Mouse (Mus musculus): ENCODE data around the gene Acbd5. TPM values are rescaled to one million over a fixed set of nuclear protein-coding genes. Genes with fewer than 3 reads are reported as not detected.

The Acbd5 gene
- polyA plus RNA-seq, 1 experiment from 2014 or later = 24.3 TPM

DNA sequence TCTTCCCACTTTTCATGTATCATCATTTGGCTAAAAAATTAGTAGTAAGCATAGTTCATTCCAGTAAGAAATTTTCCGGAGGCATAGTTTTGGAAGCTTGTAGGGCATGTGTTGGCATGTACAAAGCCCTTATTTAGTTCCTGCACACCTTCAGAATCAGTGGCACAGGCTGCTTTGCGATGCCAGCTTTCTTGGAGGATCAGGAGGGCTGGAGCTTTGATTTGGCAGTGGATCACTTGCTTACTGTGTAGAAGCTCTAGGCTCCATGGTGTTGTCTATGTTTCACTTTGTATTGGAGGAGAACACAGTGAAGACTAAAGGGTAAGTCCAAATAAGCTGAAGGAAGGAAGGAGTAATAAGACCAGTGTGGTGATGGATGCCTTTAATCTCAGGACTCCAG is 2.5 kb downstream of the Acbd5 start:
- no peak overlapping the region for H3K27ac ChIP-seq (replicated peaks)
- 93% methylated on average over 2 of the region's 2 CpGs for WGBS
- no peak for ATAC-seq (ENCODE audit: extremely low read depth, insufficient number of reproducible peaks, low FRiP score, low TSS enrichment)
- H3K27me3 ChIP-seq (replicated peaks) = no peaks in the 10 kb centered on the region
- H3K36me3 ChIP-seq = peaks cover 8% of the 10 kb centered on the region; the same call in 1 of the 2 replicates
- peaks cover 8% of the 10 kb centered on the region for H3K4me1 ChIP-seq
- H3K4me2 ChIP-seq = no peak overlapping the region
- H3K9ac ChIP-seq = no peak overlapping the region
- H3K4me3 ChIP-seq = no peak overlapping the region
- H3K9me3 ChIP-seq = no peaks in the 10 kb centered on the region

DNA sequence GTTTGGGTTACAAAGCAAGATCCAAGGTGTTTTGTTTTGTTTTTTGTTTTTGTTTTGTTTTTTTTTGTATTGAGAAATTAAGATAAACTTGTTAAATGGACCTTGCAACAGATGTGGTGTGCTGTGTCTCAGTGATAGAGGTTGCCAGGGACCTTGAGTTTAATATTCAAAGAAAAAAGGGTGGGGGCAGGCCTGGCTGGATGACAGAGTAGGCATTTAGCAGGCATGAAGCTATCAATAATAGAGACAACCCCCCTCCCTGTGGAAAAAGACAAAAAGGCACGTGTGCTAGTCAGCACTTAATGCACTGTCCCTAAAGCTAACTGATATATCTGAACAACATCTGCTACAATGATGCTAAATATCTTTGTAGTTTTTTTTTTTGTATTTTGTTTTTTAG is 3.4 kb downstream of the Acbd5 start:
- H3K9ac ChIP-seq = no peak overlapping the region
- peaks cover 8% of the 10 kb centered on the region for H3K4me1 ChIP-seq
- ATAC-seq (ENCODE audit: extremely low read depth, insufficient number of reproducible peaks, low FRiP score, low TSS enrichment) = no peak
- 71% methylated on average over 1 of the region's 1 CpGs for WGBS
- H3K27ac ChIP-seq (replicated peaks) = no peak overlapping the region
- peaks cover 14% of the 10 kb centered on the region for H3K36me3 ChIP-seq
- H3K4me2 ChIP-seq = no peak overlapping the region
- no peaks in the 10 kb centered on the region for H3K27me3 ChIP-seq (replicated peaks)
- no peak overlapping the region for H3K4me3 ChIP-seq
- no peaks in the 10 kb centered on the region for H3K9me3 ChIP-seq

DNA sequence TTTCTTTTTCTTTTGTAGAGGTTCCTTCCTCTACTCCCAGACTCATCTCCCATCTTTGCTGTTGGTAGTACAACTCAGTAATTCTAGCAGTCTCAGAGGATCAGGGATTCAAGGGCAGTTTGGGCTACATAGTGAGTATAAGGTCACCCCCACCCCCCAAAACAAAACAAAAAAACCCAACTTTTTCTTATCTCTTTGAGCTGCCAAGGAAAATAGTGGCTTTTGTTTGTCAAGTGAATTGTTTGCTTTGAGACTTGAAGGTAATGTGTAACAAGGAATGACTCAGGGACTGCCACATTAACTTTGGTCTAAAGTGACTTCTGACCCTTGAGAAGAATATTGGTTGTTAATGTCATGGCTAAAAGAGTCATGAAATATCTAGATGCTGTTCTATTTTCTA is 7.9 kb downstream of the Acbd5 start:
- no peaks in the 10 kb centered on the region for H3K27me3 ChIP-seq (replicated peaks)
- H3K27ac ChIP-seq (replicated peaks) = no peak overlapping the region
- no peaks in the 10 kb centered on the region for H3K4me1 ChIP-seq
- H3K4me3 ChIP-seq = no peak overlapping the region
- H3K9me3 ChIP-seq = no peaks in the 10 kb centered on the region; the same call in 1 of the 2 replicates
- ATAC-seq (ENCODE audit: extremely low read depth, insufficient number of reproducible peaks, low FRiP score, low TSS enrichment) = no peak
- peaks cover 52% of the 10 kb centered on the region for H3K36me3 ChIP-seq
- no peak overlapping the region for H3K9ac ChIP-seq
- H3K4me2 ChIP-seq = no peak overlapping the region

GRCm38 (mm10) chr2:23076783-23077182 is 8.8 kb downstream of the Acbd5 start:
- Histone ChIP-seq H3K4me3 (no peak overlapping the region), H3K9ac (no peak overlapping the region), H3K9me3 (no peaks in the 10 kb centered on the region; the same call in 1 of the 2 replicates), H3K27me3 (replicated peaks) (no peaks in the 10 kb centered on the region), H3K36me3 (peaks cover 61% of the 10 kb centered on the region), H3K4me2 (no peak overlapping the region), H3K4me1 (no peaks in the 10 kb centered on the region), H3K27ac (replicated peaks) (no peak overlapping the region)
- no peak for ATAC-seq (ENCODE audit: extremely low read depth, insufficient number of reproducible peaks, low FRiP score, low TSS enrichment)

DNA sequence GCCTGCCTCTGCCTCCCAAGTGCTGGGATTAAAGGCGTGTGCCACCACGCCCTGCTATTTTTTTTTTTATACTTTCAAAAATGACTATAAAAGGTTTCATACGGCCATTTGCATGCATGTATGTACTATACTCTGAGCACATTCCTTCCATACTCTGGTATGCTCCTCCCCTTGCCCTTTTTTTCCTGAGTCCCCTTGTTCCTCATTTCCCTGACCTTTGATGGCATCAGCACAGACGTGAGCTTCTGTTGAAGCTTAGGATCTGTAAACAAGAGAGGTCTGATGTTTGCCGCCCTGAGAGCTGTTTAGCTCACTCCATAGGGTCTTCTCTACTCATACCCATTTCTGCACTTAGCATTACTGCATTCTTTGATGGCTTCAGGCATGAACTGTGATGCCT is 9.7 kb downstream of the Acbd5 start:
- Histone ChIP-seq H3K4me3 (no peak overlapping the region), H3K27me3 (replicated peaks) (no peaks in the 10 kb centered on the region), H3K4me1 (no peaks in the 10 kb centered on the region), H3K4me2 (no peak overlapping the region), H3K9ac (no peak overlapping the region), H3K27ac (replicated peaks) (no peak overlapping the region), H3K36me3 (peaks cover 66% of the 10 kb centered on the region), H3K9me3 (no peaks in the 10 kb centered on the region; the same call in 1 of the 2 replicates)
- 84% methylated on average over 5 of the region's 5 CpGs for WGBS
- no peak for ATAC-seq (ENCODE audit: extremely low read depth, insufficient number of reproducible peaks, low FRiP score, low TSS enrichment)

DNA sequence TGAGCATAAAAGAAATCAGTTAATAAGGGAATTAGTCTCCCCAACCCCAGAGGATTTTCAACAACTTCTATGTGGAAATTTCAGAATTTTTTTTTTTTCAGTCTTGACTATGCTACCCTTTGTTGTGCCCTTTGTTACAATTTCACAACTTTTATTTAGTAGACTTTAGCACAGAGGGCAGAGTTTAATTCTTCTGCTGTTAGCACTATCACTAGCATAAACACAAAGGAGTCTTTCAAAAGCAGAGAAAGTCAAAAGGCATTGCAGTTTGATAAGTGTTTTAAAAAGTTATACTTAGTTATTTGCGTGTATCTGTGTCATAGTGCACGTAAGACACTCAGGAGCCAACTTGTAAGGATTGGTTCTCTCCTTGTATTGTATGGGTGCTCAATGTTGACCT is 10.6 kb downstream of the Acbd5 start:
- no peak overlapping the region for H3K4me3 ChIP-seq
- H3K9ac ChIP-seq = no peak overlapping the region
- H3K27me3 ChIP-seq (replicated peaks) = no peaks in the 10 kb centered on the region
- peaks cover 72% of the 10 kb centered on the region for H3K36me3 ChIP-seq
- H3K4me1 ChIP-seq = no peaks in the 10 kb centered on the region
- H3K4me2 ChIP-seq = no peak overlapping the region
- 91% methylated on average over 2 of the region's 2 CpGs for WGBS
- H3K9me3 ChIP-seq = no peaks in the 10 kb centered on the region; the same call in 1 of the 2 replicates
- no peak overlapping the region for H3K27ac ChIP-seq (replicated peaks)
- ATAC-seq (ENCODE audit: extremely low read depth, insufficient number of reproducible peaks, low FRiP score, low TSS enrichment) = no peak

GRCm38 (mm10) chr2:23084540-23084939 is 16.6 kb downstream of the Acbd5 start:
- Histone ChIP-seq H3K36me3 (peaks cover 84% of the 10 kb centered on the region), H3K4me1 (no peaks in the 10 kb centered on the region), H3K27me3 (replicated peaks) (no peaks in the 10 kb centered on the region), H3K4me2 (no peak overlapping the region), H3K9me3 (no peaks in the 10 kb centered on the region), H3K4me3 (no peak overlapping the region), H3K9ac (no peak overlapping the region), H3K27ac (replicated peaks) (no peak overlapping the region)
- WGBS = 95% methylated on average over 8 of the region's 8 CpGs
- no peak for ATAC-seq (ENCODE audit: extremely low read depth, insufficient number of reproducible peaks, low FRiP score, low TSS enrichment)

DNA sequence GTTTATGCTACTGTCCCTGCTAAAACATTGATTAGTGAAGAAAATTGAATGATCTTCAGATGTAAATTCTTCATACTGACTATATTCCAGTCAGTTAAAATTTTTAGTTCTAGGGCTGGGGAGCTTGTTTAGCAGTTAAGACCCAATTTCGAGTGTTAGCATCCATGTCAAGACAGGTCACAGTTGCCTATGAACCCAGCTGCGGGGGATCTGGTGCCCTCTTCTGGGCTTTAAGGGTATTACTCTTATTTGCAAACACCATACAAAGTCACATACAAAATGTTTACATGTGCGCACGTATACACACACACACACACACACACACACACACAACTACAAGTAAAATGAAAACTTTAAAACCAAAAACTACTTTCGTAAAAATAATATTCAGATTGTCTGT is 24.2 kb downstream of the Acbd5 start:
- Histone ChIP-seq H3K9me3 (no peaks in the 10 kb centered on the region), H3K4me2 (no peak overlapping the region), H3K4me3 (no peak overlapping the region), H3K27me3 (replicated peaks) (no peaks in the 10 kb centered on the region), H3K36me3 (peaks cover 85% of the 10 kb centered on the region), H3K27ac (replicated peaks) (no peak overlapping the region), H3K9ac (no peak overlapping the region), H3K4me1 (no peaks in the 10 kb centered on the region)
- no peak for ATAC-seq (ENCODE audit: extremely low read depth, insufficient number of reproducible peaks, low FRiP score, low TSS enrichment)
- 46% methylated on average over 5 of the region's 5 CpGs for WGBS

DNA sequence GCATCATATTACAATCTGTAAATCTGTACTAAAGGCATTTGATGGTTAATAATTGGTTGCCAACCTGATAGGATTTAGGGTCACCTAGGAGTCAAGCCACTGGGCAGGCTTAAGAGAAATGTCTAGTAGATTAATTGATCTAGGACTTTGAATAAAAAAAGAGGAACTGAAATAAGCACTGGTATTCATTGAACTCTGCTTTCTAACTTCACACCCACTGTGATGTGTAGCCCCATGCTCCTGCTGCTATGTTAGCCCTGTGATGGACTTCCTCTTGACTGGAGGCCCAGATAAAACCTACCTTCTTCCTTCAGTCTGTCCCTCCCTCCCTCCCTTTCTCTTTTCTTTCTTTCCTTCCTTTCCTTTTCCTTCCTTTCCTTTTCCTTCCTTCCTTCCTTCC is 29.1 kb downstream of the Acbd5 start:
- Histone ChIP-seq H3K4me3 (no peak overlapping the region), H3K36me3 (peaks cover 65% of the 10 kb centered on the region), H3K4me1 (no peaks in the 10 kb centered on the region), H3K27ac (replicated peaks) (no peak overlapping the region), H3K4me2 (no peak overlapping the region), H3K9ac (no peak overlapping the region), H3K27me3 (replicated peaks) (no peaks in the 10 kb centered on the region), H3K9me3 (no peaks in the 10 kb centered on the region)
- no peak for ATAC-seq (ENCODE audit: extremely low read depth, insufficient number of reproducible peaks, low FRiP score, low TSS enrichment)

- Histone ChIP-seq H3K27ac (replicated peaks) (no peak overlapping the region), H3K4me1 (no peaks in the 10 kb centered on the region), H3K4me2 (no peak overlapping the region), H3K27me3 (replicated peaks) (no peaks in the 10 kb centered on the region), H3K36me3 (peaks cover 43% of the 10 kb centered on the region), H3K4me3 (no peak overlapping the region), H3K9me3 (no peaks in the 10 kb centered on the region), H3K9ac (no peak overlapping the region)
- ATAC-seq (ENCODE audit: extremely low read depth, insufficient number of reproducible peaks, low FRiP score, low TSS enrichment) = no peak
These were observed 34.3 kb downstream of the Acbd5 start for GRCm38 (mm10) chr2:23102266-23102665.

GRCm38 (mm10) chr2:23119573-23119972 is 51.6 kb downstream of the Acbd5 start:
- H3K36me3 ChIP-seq = peaks cover 56% of the 10 kb centered on the region
- no peak for ATAC-seq (ENCODE audit: extremely low read depth, insufficient number of reproducible peaks, low FRiP score, low TSS enrichment)
- 0 out of 2 replicates have a peak, but pooled peaks cover 3% of the 10 kb centered on the region for H3K4me1 ChIP-seq
- no peaks in the 10 kb centered on the region for H3K9me3 ChIP-seq
- H3K4me2 ChIP-seq = no peak overlapping the region
- H3K9ac ChIP-seq = no peak overlapping the region
- H3K4me3 ChIP-seq = no peak overlapping the region
- no peak overlapping the region for H3K27ac ChIP-seq (replicated peaks)
- H3K27me3 ChIP-seq (replicated peaks) = no peaks in the 10 kb centered on the region

- Histone ChIP-seq H3K4me1 (peaks cover 33% of the 10 kb centered on the region), H3K4me2 (peak overlapping the region; percentile 94), H3K9me3 (no peaks in the 10 kb centered on the region), H3K27ac (replicated peaks) (peak overlapping the region; percentile 100), H3K27me3 (replicated peaks) (no peaks in the 10 kb centered on the region), H3K4me3 (peak overlapping the region; percentile 91), H3K36me3 (peaks cover 11% of the 10 kb centered on the region), H3K9ac (peak overlapping the region; percentile 87)
- whole genome bisulfite sequencing = 6% methylated on average over 5 of the region's 5 CpGs
- no peak for ATAC-seq (ENCODE audit: extremely low read depth, insufficient number of reproducible peaks, low FRiP score, low TSS enrichment)
These were observed 87.2 kb downstream of the Acbd5 start for GRCm38 (mm10) chr2:23155199-23155621.
